Mouse (Mus musculus): ENCODE results near the gene Ubxn1.

Gene Ubxn1

DNA sequence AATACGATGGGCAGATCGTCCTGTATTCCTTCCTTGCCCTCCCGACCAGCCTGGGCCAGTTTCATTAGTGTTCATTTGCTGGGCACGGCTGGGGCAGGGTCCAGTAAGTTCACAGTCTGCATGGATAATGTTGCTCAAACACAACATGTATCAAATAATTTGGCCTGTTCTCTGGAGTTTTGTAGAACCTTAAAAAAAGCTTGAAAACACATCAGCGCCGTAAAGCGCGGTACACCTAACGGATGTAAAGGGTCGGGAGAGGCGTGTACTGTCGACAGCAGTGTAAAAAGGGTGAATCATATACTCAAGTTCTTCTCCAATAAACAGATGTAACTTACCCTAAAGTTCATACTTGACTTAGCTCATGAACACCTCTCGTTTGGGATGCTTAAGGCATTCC lies 27.3 kb downstream of the Ubxn1 start:
- in situ Hi-C loops (cut with MboI), result no loop called here

DNA sequence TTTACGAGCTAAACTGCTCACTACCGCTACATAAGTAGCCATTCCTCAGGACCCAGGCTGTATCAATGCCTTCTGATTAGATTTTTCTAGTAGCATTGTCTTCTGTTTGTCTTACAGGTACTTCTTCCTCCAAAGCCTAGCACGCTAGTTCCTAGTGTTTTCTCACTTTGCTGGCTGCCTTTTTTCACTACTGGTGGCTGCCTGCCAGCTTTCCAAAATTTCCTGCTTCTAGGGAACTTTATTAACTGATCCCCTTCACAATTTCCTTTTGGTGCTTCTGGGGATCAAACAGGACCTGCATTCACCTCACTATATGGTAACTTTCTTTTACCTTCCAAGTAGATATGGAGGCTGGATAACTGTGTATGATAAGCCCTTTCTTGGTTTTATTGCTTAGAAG lies 27.8 kb downstream of the Ubxn1 start:
- in situ Hi-C loops (cut with MboI), result no loop called here

DNA sequence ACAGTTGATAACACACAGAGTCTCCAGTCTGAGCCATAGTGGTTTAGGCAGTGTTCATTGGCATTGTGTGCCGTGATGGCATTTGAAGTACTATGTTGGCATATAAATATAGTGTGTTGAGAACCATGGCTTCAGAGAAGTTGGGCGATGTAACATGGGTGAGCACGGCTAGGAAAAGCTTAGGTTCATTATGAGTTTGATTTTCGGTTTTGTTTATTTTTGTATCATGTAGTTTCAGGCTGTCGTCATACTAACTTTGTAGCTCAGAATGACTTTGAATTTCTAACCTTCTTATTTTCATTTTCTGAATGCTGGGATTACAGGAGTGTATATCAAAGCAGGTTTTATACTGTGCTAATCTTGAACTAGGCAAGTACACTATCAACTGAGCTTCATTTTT lies 32.1 kb downstream of the Ubxn1 start:
- in situ Hi-C loops (cut with MboI), result no loop called here

DNA sequence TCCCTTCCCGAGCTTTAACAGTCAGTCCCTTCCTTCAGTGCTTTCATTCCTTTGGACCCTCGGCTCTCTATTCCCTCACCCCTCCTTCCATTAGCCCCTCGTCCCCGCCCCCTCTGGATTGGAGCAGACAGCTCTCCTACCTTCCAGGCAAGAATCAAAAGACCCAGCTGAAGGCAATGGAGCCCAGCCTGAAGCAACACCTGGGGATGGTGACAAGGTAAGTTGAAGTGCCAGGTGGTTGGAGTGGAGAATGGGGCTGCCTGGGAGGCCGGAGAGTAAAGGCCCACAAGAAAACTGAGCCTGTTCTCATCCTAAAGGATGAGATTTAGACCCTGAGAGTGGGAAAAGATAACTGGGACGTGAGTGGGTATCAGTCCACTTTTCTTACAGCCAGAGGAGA lies 37.2 kb downstream of the Ubxn1 start:
- in situ Hi-C loops (cut with MboI), result no loop called here

DNA sequence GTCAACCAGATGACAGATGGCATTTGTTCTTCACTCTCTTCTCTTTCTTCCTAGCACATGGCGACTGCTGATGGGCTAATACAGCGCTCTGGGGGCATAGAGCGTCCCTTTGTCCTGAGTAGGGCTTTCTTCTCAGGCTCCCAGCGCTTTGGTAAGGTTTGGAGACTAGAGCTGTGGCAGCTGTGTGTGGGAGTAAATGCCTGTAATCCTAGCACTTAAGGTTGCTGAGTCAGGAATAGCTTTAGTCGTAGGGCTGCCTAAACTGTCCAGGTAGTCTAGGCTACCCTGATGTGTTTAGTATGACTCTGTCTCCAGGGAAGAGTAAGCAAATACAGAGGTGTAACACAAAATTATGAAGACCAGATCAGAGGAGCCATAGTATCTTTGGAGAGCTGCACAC lies 40.5 kb downstream of the Ubxn1 start:
- in situ Hi-C loops (cut with MboI), result no loop called here

DNA sequence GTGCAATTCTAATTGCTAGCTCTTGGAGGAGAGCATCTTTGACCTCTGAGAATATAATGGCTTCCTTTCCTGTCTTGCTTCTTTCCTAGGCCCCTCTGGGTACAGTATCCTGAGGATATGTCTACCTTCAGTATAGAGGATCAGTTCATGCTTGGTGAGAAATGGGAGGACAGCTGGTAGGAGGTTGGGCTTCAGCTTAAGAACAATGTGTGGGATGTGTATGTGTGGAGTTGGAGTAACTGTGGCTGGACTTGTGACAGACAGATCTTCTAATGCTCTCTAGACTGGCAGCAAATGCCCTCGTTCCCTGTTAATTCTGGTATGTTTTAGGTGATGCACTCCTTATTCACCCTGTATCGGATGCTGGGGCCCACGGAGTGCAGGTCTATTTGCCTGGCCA lies 42.9 kb downstream of the Ubxn1 start:
- in situ Hi-C loops (cut with MboI), result no loop called here

DNA sequence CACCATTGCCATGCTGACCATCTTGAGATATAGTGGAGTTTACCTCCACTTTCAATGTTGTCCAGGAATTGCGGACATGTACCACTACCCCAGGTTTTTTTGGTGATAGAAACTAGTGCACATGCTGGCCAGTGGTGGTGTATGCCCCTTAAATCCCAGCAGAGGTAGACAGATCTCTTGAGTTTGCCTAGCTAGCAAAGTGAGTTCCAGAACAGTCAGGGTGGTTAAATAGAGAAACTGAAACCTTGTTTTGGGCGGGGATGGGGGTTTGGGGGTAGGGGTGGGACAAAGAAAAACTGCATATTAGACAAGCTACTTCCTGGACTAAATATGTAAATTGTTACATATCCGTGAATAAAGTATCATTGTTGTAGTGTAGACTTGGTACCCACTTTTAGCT lies 47.7 kb downstream of the Ubxn1 start:
- in situ Hi-C loops (cut with MboI), result no loop called here

DNA sequence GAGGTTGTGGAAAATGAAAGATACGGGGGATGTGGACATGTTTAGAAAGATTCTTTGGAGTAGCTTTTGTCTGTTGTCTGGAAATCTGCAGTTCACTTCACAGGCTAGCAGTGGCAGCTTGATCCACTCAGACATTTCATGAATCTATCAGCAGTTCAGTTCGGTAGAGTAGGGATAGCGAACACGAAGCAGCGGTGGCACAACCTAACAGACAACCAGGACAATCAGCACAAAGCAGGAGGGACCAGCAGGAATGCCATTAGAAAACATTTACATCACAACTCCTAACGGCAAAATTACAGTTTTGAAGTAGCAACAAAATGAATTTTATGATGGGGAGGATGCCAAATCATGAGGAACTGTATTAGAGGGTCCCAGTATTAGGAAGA lies 48.4 kb downstream of the Ubxn1 start:
- in situ Hi-C loops (cut with MboI), result no loop called here

DNA sequence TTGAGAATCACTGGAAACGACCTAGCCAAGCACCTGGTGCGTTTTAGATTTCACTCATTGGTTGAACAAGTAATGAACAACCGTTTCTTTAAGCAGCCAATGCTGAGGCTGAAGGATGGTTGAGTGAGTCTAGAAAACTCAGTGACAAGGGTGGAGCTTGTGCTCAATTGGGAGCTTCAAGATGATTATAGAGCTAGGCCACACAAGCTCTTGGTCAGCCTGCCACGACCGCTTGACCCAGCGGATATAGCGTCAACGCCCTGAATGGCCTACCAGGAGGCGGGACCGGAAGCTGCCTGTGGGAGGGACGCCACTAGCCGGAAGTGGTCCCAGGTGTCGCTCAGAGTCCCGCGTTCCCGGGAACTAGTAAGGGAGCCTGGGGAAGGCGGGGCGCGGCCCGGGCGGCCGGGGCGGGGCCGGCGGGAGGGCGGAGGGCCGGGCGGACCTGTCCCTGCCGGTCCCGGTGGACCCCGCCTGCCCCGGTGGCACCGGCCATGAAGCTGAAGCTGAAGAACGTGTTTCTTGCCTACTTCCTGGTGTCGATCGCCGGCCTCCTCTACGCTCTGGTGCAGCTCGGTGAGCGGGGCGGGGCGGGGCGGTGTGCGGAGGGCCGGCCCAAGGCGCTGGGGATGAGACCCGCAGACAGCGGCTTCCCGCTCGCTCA lies 48.9 kb downstream of the Ubxn1 start, which contains the start of gene B3gat3:
B3gat3 (plus strand) TSS at position 302 of the 664 bp plus-strand sequence.
- in situ Hi-C loops (cut with MboI), result no loop called here

DNA sequence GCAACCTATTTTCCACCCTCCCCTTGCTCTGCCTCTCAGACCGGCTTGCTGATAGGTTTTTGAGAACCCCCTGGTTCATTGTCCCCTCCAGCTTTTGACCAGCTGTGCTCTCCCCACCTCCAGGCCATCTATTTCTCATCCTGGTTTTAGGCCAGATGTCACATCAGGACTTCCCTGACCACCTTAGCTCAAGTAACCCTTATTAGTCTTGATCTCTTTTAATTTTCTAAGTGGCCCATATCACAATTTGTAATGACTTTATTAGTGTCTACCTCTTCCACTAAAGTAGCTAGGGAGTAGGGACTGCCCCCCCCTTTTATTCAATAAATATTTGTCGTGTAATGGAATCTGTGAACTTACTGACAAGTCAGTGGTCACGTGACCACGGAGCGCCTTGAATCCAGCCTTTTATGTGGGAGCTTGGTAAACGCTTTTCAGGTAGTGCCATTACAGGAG lies 49.6 kb downstream of the Ubxn1 start:
- in situ Hi-C loops (cut with MboI), result no loop called here

DNA sequence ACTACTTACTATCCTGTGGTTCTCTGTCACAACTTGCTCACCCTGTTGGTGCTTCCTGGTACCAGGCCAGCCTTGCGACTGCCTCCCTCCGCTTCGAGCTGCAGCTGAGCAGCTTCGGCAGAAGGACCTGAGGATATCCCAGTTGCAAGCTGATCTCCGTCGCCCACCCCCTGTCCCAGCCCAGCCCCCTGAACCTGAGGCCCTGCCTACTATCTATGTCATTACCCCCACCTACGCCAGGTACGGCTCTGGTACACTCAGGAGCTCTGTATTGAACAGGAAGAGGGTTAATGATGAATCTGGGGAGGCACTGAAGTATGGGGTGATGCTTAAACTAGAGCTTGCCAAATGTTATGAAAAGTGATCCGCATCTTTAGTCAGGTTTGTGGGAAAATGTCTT lies 50.4 kb downstream of the Ubxn1 start:
- in situ Hi-C loops (cut with MboI), result no loop called here

All from mature B cell (primary cell).